Mouse (Mus musculus) erythroblast, embryonic 14.5 days (primary cell): ENCODE data around the gene Mycn. TPM values are rescaled to one million over a fixed set of nuclear protein-coding genes. Genes with fewer than 3 reads are reported as not detected.

Source experiments
- H3K27me3 ChIP-seq: 2 replicates; pipeline ENCODE4 v1.6.1; 2012; ENCODE audit warnings: inconsistent platforms; ENCODE audit not compliant: control insufficient read depth
- H3K36me3 ChIP-seq: 2 replicates; pipeline ENCODE4 v1.6.1; 2012; ENCODE audit warnings: mild to moderate bottlenecking, inconsistent platforms; ENCODE audit not compliant: control insufficient read depth
- H3K4me1 ChIP-seq: 2 replicates; pipeline ENCODE4 v1.6.1; 2012; ENCODE audit warnings: inconsistent platforms; ENCODE audit not compliant: control insufficient read depth
- H3K4me3 ChIP-seq: replicated peaks from 2 replicates; pipeline ENCODE3; 2012; ENCODE audit warnings: moderate library complexity, mild to moderate bottlenecking, inconsistent platforms
- H3K9me3 ChIP-seq: 2 replicates; pipeline ENCODE4 v1.6.1; 2012; ENCODE audit warnings: low read length, inconsistent platforms, mixed read lengths; ENCODE audit not compliant: control insufficient read depth
- GATA1 ChIP-seq: IDR thresholded peaks from 2 replicates; pipeline ENCODE4 v1.6.1; 2012; ENCODE audit warnings: low read length, inconsistent platforms, mixed read lengths
- TAL1 ChIP-seq: IDR thresholded peaks from 3 replicates; pipeline ENCODE4 v1.6.1; 2012; ENCODE audit warnings: low read length, inconsistent platforms, mixed read lengths
- polyA plus RNA-seq: library from polyadenylated mRNA; stranded (reverse); fragments of >175 nt; gene quantifications from 2 replicates; pipeline ENCODE4 v1.2.3, GENCODE M21; 2012

The Mycn gene
- polyA plus RNA-seq, 1 experiment = 0.02 TPM

GRCm38 (mm10) chr12:12937088-12937487, 4.6 kb downstream of the Mycn start:
- Histone ChIP-seq H3K9me3 (peaks cover 6% of the 10 kb centered on the region; the same call in 1 of the 2 replicates), H3K27me3 (peaks cover 56% of the 10 kb centered on the region), H3K36me3 (no peaks in the 10 kb centered on the region; the same call in 1 of the 2 replicates), H3K4me3 (no peak overlapping the region), H3K4me1 (peaks cover 5% of the 10 kb centered on the region; the same call in 1 of the 2 replicates)
- TF ChIP-seq TAL1 (no peak), GATA1 (no peak)

- Histone ChIP-seq H3K4me3 (no peak overlapping the region), H3K27me3 (peaks cover 8% of the 10 kb centered on the region), H3K4me1 (no peaks in the 10 kb centered on the region), H3K9me3 (no peaks in the 10 kb centered on the region), H3K36me3 (no peaks in the 10 kb centered on the region; the same call in 1 of the 2 replicates)
- TF ChIP-seq TAL1 = no peak
- TF ChIP-seq GATA1 = no peak
Measured at GRCm38 (mm10) chr12:12932238-12932637, 9.5 kb downstream of the Mycn start.

GRCm38 (mm10) chr12:12928239-12928638, 13.5 kb downstream of the Mycn start:
- no peaks in the 10 kb centered on the region for H3K4me1 ChIP-seq
- no peaks in the 10 kb centered on the region for H3K9me3 ChIP-seq
- TF ChIP-seq GATA1 (no peak), TAL1 (no peak)
- no peaks in the 10 kb centered on the region for H3K36me3 ChIP-seq
- no peaks in the 10 kb centered on the region for H3K27me3 ChIP-seq
- H3K4me3 ChIP-seq = no peak overlapping the region

- Histone ChIP-seq H3K36me3 (no peaks in the 10 kb centered on the region), H3K4me1 (no peaks in the 10 kb centered on the region), H3K9me3 (no peaks in the 10 kb centered on the region), H3K27me3 (no peaks in the 10 kb centered on the region), H3K4me3 (no peak overlapping the region)
- TF ChIP-seq TAL1 (no peak), GATA1 (no peak)
Measured at GRCm38 (mm10) chr12:12926975-12927527, 14.7 kb downstream of the Mycn start.

- Histone ChIP-seq H3K36me3 (no peaks in the 10 kb centered on the region), H3K4me3 (no peak overlapping the region), H3K27me3 (no peaks in the 10 kb centered on the region), H3K4me1 (no peaks in the 10 kb centered on the region), H3K9me3 (no peaks in the 10 kb centered on the region)
- no peak for TF ChIP-seq TAL1
- TF ChIP-seq GATA1 = no peak
Measured at GRCm38 (mm10) chr12:12924446-12924845, 17.3 kb downstream of the Mycn start.

GRCm38 (mm10) chr12:12920166-12921157, 21.3 kb downstream of the Mycn start:
- no peaks in the 10 kb centered on the region for H3K27me3 ChIP-seq
- H3K4me1 ChIP-seq = no peaks in the 10 kb centered on the region
- no peaks in the 10 kb centered on the region for H3K36me3 ChIP-seq
- no peak overlapping the region for H3K4me3 ChIP-seq
- no peaks in the 10 kb centered on the region for H3K9me3 ChIP-seq
- TF ChIP-seq TAL1 (no peak), GATA1 (no peak)

GRCm38 (mm10) chr12:12916298-12916697, 25.4 kb downstream of the Mycn start:
- Histone ChIP-seq H3K4me1 (no peaks in the 10 kb centered on the region), H3K9me3 (no peaks in the 10 kb centered on the region), H3K36me3 (no peaks in the 10 kb centered on the region), H3K4me3 (no peak overlapping the region), H3K27me3 (no peaks in the 10 kb centered on the region)
- TF ChIP-seq TAL1 (no peak), GATA1 (no peak)

GRCm38 (mm10) chr12:12910356-12910979, 31.2 kb downstream of the Mycn start:
- Histone ChIP-seq H3K27me3 (no peaks in the 10 kb centered on the region), H3K4me3 (no peak overlapping the region), H3K9me3 (no peaks in the 10 kb centered on the region), H3K36me3 (no peaks in the 10 kb centered on the region), H3K4me1 (no peaks in the 10 kb centered on the region)
- no peak for TF ChIP-seq GATA1
- no peak for TF ChIP-seq TAL1
